Mouse (Mus musculus) brown adipose tissue, adult 24 weeks (tissue): ENCODE data around the gene Lyz1. TPM values are rescaled to one million over a fixed set of nuclear protein-coding genes. Genes with fewer than 3 reads are reported as not detected.

Source experiments
- H3K27ac ChIP-seq: fragments of 200-500 bp; replicated peaks from 2 replicates; pipeline ENCODE4 v1.5.1; 2012; ENCODE audit warnings: low read depth, mild to moderate bottlenecking, low read length
- H3K4me1 ChIP-seq: fragments of 200-500 bp; 2 replicates; pipeline ENCODE4 v1.6.1; 2012; ENCODE audit warnings: low read length, mixed read lengths; ENCODE audit not compliant: control insufficient read depth, insufficient read depth, insufficient read length
- H3K4me3 ChIP-seq: fragments of 200-500 bp; 2 replicates; pipeline ENCODE4 v1.5.1; 2012; ENCODE audit warnings: low read depth, mild to moderate bottlenecking, low read length, moderate library complexity; ENCODE audit not compliant: insufficient read depth
- polyA plus RNA-seq: library from polyadenylated mRNA; stranded (reverse); fragments of >200 nt; gene quantifications from 2 replicates; pipeline ENCODE4 v1.2.4, GENCODE M21; 2012; ENCODE audit not compliant: missing spikeins, insufficient read depth, insufficient read length

Lyz1 gene
- 6.1 and 6.7 TPM in 2 replicates for polyA plus RNA-seq

DNA sequence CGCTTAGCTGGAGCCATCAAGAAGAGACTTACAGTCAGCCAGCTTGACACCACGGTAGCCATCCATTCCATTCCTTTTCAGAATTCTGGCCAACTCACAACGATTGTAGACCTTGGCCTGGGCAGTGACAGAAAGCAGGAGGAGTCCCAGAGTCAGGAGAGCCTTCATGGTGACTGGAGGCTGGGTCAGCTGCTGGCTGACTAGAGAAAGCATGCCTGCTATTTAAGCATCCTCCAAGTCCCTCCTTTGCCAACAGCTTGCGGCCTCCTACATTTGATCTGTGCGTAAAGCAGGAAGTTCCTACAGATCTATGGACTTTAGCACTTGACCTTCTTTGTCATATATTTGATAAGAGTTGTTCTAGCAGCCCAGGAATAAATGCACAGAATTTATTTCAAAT is at the start of gene Lyz1:
Gene Lyz1 (minus strand): TSS at position 198 of the 400 bp plus-strand sequence.
- H3K4me1 ChIP-seq, result no peaks in the 10 kb centered on the region
- no peak within 1 kb of the TSS for H3K4me3 ChIP-seq
- no peak within 1 kb of the TSS for H3K27ac ChIP-seq

DNA sequence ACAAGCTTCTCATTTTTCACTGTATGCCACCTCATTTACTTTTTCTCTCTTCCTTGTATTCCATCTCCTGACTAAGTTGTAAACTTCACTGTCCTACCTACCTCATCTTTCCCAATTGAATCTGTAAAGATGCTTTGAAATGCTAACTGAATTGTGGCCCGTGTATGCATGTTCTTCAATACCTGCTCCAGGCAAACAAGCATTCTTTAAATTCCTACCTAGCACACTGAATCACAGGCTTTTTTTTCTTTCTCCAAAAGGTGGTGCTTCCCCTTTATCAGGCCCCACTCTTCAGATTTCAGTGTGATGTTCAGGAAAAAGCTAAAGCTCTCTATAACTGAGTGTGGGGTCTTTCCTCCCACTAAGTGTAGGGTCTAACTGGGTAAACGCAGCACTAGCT is 49.7 kb upstream of the Lyz1 start:
- Histone ChIP-seq H3K4me1 (no peaks in the 10 kb centered on the region), H3K4me3 (no peak overlapping the region), H3K27ac (no peak overlapping the region)

DNA sequence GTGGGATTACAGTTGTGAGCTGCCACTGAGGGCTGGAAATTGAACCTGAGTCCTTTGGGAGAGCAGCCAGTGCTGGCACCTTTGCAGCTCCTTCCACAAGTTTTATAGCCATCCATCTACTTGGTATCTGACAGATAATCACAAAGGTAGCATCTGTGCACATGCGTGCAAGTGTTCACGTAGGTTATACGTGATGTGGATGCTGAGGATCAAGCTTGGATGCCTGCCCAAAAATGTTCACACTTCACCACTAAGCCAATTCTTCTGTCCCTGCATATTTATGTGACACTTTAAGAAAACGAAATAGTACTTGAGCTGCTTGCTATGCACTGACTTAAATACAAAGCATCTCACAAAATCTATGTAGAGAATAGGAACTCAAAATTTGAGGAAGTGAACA is 48.4 kb upstream of the Lyz1 start:
- no peaks in the 10 kb centered on the region for H3K4me1 ChIP-seq
- H3K4me3 ChIP-seq, result no peak overlapping the region
- no peak overlapping the region for H3K27ac ChIP-seq

DNA sequence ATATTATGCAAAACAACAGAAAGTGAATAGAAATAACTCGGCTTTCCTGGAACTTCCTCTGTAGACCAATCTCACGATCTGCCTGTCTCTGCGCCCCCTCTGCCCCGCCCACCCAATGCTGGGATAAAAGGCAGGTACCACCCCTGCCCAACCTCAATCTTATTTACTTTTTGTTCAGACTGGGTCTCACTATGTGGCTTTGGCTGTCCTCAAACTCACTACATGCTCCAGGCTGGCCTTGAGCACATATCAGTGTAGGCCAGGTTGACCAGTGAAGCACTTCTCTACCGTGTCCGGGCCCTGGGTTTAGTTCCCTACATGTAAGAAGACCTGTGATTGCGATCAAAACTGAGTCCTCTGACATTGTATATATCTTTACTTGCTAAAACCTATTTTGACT is 46.6 kb upstream of the Lyz1 start:
- H3K4me3 ChIP-seq, result no peak overlapping the region
- H3K4me1 ChIP-seq, result no peaks in the 10 kb centered on the region
- no peak overlapping the region for H3K27ac ChIP-seq

DNA sequence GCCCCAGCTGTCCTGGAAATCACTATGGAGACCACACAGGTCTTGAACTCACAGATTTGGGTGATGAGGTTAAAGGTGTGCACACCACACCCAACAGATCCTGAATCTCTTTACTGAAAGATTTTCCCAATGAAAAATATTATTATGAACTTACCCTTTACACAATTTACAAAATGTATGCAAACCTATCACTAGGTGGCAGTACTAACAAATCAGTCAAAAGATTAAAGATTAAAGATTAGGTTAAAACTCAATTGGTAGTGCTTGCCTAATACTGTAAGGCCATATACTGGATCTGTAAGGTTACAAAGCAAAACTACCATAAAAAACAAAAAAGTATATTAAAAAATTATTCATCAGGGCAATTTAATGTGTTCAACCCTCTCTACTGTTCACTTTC is 45.3 kb upstream of the Lyz1 start:
- H3K27ac ChIP-seq, result no peak overlapping the region
- H3K4me1 ChIP-seq, result no peaks in the 10 kb centered on the region
- no peak overlapping the region for H3K4me3 ChIP-seq

DNA sequence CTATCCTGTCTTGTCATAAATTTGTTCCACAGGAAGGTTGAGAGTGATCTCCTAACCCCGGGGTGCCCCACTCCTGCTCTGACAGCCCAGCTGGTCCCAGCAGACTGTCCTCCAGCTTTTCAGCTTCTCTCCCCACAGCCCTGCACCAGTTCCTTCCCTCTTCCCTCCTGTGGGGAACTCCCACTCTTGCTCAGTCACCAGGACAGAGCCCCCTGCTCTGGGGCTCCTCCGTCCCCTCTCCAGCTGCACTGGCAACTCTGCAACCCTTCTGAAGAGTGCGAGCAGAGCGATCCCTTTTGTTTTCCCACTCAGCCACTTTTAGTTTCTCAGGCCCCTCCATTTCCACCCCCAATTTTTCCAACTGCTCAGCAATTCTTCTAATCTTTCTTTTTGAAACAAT is 43.0 kb upstream of the Lyz1 start:
- Histone ChIP-seq H3K4me3 (no peak overlapping the region), H3K27ac (no peak overlapping the region), H3K4me1 (no peaks in the 10 kb centered on the region)

DNA sequence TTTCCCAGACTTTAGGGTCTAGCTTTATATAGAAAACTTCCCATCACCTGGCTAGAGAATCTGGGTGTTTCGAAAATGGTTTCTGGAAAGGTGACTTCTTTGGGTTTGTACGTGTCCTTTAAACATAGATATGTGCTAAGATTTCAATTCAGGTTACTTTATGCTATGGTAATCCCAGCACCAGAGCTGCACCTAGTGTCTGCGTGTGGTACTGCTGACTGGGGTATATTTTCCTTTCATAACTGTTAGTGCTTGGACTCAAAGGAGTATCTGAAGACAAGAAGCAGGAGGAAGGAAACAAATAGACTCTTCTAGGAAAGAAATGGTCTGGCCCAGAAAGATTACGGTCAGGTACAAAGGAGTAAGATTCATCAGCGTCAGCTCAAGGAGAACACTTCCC is 37.9 kb upstream of the Lyz1 start:
- Histone ChIP-seq H3K4me3 (no peak overlapping the region), H3K4me1 (peaks cover 2% of the 10 kb centered on the region; the same call in 1 of the 2 replicates)

DNA sequence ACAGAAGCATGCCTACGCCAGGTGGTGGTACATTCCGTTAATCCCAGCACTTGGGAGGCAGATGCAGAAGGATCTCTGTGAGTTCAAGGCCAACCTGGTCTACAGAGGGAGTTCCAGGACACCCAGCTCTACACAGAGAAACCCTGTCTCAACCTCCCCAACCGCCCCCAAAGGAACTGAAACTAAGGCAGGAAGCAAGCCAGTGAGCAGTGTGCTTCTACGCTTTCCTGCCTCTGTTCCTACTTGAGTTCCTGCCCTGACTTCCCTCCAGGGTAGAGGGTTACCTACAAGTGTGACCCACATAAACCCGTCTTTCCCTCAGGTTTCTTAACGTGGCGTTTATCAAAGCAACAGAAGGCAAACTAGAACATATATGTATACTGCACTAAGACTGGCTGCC is 31.1 kb upstream of the Lyz1 start:
- no peak overlapping the region for H3K27ac ChIP-seq
- peaks cover 5% of the 10 kb centered on the region for H3K4me1 ChIP-seq
- H3K4me3 ChIP-seq, result no peak overlapping the region

More for the DNA sequence above, 37.9 kb upstream of the Lyz1 start:
- H3K27ac ChIP-seq, result no peak overlapping the region

DNA sequence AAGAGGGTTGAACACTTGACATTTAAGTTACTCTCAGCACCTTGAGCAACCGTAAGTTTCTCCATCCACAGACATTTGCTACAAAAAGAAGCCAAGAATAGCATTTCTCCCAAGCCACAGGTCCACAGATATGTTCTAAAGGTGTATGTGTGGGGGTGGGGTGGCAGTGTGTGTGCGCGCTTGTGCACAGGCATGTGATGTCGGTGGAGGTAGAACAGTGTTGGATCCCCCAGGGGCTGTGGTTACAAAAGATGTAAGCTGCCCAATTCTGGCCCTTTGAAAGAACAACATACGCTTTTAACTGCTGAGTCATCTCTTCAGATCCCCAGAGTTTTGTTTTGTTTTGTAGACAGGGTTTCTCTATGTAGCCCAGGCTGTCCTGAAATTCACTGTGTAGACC is 30.0 kb upstream of the Lyz1 start:
- H3K27ac ChIP-seq, result no peak overlapping the region
- H3K4me1 ChIP-seq, result peaks cover 5% of the 10 kb centered on the region
- no peak overlapping the region for H3K4me3 ChIP-seq

DNA sequence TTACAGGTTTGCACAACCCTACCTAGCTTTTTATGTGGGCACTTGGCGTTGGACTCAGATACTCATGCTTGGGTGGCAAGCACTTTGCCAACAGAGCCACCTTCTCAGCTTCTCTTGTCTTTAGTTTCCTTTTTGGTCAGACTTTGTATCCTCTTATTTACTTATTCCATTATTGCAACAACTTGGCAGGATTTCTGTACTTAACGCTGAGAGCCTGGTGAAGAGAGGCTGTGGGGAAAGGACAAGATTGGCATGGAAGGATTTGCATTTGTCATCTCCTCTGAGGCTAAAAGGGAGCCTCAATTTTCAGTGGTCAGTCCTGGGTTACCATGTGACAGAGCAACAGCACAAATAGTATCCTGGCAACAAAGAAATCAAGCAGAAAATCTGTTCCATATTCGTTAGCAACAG is 27.9 kb upstream of the Lyz1 start:
- Histone ChIP-seq H3K4me3 (no peak overlapping the region), H3K27ac (0 out of 2 replicates have a peak overlapping the region, but pooled peaks have one; percentile 32), H3K4me1 (peaks cover 5% of the 10 kb centered on the region)

DNA sequence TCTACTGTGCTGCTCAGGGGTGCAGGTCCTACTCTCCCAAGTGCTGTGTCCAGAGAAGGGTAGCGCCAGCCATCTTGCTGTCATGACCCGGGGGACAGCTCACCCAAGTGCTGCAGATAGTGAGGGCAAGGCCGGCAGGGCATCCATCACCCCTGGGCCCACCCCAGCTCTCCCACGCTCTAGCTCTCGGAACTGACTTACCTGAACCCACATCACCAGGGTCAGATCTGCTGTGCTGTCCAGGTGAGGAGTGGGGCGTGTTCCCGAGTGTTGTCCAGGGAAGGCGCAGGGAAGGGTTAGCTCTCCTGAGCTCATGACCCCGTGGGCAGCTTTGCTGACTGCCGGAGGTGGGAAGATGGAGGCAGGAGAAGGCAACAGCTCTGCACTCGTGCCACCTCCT is 23.7 kb upstream of the Lyz1 start:
- no peaks in the 10 kb centered on the region; the same call in 1 of the 2 replicates for H3K4me1 ChIP-seq
- no peak overlapping the region for H3K4me3 ChIP-seq
- H3K27ac ChIP-seq, result no peak overlapping the region

DNA sequence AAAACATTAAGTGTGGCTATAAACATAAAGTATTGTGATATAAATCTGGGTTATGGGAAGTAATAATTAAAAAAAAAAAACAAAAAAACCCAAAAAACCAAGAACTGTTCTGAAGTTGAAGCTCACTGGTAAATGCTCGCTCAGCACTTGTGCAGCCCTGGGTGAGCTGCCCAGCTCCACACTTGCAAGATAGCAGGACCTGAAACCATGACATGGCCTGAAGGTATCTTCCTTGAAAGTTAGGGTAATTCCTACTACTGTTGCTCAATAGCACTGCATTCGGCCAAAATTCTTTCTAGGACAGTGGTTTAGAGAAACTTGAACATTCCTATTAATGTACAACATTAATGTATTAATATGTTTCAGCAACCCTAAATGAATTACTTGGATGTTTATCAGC is 20.5 kb upstream of the Lyz1 start:
- H3K27ac ChIP-seq, result no peak overlapping the region
- no peak overlapping the region for H3K4me3 ChIP-seq
- H3K4me1 ChIP-seq, result no peaks in the 10 kb centered on the region

DNA sequence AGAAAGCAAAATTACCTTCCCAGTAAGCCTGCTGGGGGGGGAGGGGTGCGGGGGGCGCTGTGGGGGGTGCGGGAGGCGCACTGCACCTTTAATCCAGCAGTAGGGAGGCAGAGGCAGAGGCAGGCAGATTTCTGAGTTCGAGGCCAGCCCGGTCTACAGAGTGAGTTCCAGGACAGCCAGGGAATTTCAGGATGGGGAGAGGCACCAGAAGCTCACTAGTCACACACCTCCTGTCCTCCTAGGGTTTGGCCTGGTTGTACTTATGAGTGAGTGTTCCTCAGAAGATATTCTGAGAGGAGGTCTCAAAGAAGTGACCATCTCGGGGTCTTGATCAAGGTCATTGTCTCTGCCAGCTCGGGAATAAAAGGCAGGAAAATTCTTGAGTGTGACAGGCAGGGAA is 19.5 kb upstream of the Lyz1 start:
- Histone ChIP-seq H3K4me1 (no peaks in the 10 kb centered on the region), H3K4me3 (no peak overlapping the region), H3K27ac (no peak overlapping the region)

DNA sequence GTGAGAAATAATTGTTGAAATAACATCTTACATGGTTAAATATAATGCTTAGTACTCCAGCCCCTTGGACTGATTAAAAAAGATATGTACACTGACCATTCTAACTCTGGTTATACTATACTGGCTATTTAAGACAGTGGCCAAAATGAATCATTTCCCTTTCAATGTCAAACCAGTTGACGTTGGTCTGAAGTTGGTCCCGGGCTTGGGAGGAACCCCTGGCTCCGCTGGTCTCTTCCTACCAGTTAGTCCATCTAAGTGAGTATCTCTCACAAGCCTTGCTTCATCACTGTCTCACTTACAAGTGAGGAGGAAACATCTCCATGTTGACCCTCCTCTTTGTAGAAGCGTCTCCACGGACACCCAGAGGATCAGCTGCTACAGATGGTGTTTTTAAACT is 11.7 kb upstream of the Lyz1 start:
- H3K4me3 ChIP-seq, result no peak overlapping the region
- H3K4me1 ChIP-seq, result peaks cover 13% of the 10 kb centered on the region
- no peak overlapping the region for H3K27ac ChIP-seq

DNA sequence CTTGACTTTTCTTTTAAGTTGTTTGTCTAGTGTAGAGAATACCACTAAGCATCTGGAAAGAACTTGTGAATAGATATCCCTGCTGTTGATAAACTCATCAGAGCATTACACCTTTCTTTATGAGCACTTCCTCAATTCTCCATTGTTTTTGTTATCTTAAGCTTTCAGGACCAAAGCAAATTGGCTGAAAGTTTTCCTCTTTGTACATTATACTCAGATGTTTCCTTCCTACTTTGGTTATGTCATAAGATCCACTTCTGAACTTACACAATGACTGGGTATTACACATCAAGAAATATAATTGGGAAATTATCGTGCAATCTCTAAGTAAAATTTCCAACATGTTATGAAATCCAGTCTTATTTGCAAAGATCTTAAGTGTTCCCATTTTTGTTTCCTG is 9.0 kb upstream of the Lyz1 start:
- H3K4me1 ChIP-seq, result peaks cover 15% of the 10 kb centered on the region
- no peak overlapping the region for H3K27ac ChIP-seq
- H3K4me3 ChIP-seq, result no peak overlapping the region

DNA sequence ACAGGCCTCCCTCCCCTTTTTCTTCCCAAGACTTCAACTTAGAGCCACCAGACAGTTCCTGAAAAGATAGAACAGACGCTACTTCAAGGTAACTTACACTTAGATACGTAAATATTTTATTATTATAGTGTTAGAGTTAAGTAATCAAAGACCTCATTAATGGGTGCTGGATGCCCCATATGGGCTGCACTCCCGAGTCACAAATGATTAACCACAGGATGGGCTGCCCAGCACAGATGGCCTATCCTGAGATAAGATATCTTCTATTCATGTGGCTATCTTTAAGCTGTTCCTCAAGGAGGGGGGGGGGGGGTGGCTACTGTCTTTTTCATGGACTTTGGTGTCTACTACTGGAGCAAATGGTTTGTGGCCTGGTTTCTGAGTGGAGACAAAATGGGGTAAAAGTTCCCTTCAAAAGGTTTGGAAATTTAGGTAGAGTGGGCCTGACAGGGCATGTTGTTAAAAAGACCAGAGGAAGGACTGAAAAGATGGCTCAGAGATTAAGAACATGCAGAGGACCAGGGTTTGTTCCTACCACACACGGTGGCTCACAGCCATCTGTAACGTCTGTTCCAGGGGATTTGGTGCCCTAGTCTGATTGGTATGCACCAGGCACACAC is 7.3 kb upstream of the Lyz1 start:
- no peak overlapping the region; the same call in 1 of the 2 replicates for H3K27ac ChIP-seq
- H3K4me3 ChIP-seq, result no peak overlapping the region

More for the DNA sequence above, 7.3 kb upstream of the Lyz1 start:
- H3K4me1 ChIP-seq, result peaks cover 15% of the 10 kb centered on the region
